Mouse (Mus musculus) cerebellum, adult 9-11 months (tissue): ENCODE measurements around the gene Tns3.

Experiments
- DNase-seq: peaks from one replicate; pipeline ENCODE4 v3.0.0; 2022

Gene Tns3

GRCm38 (mm10) chr11:8664393-8664743 lies at the start of gene Tns3:
Tns3 (minus strand) TSS chr11:8664535.
- no peak for DNase-seq

- DNase-seq: no peak
These were observed 42.1 kb upstream of the Tns3 start for GRCm38 (mm10) chr11:8706246-8707041.

- DNase-seq: no peak
These were observed 40.8 kb upstream of the Tns3 start for GRCm38 (mm10) chr11:8705156-8705555.

- no peak for DNase-seq
These were observed 39.5 kb upstream of the Tns3 start for GRCm38 (mm10) chr11:8703876-8704275.

GRCm38 (mm10) chr11:8702532-8702886 lies 38.2 kb upstream of the Tns3 start:
- DNase-seq: no peak

- no peak for DNase-seq
These were observed 37.7 kb upstream of the Tns3 start for GRCm38 (mm10) chr11:8701845-8702531.

GRCm38 (mm10) chr11:8701400-8701799 lies 37.1 kb upstream of the Tns3 start:
- DNase-seq: no peak

GRCm38 (mm10) chr11:8700641-8701221 lies 36.4 kb upstream of the Tns3 start:
- DNase-seq: no peak

- DNase-seq: no peak
These were observed 35.4 kb upstream of the Tns3 start for GRCm38 (mm10) chr11:8699777-8700176.

- no peak for DNase-seq
These were observed 33.3 kb upstream of the Tns3 start for GRCm38 (mm10) chr11:8697670-8698069.

GRCm38 (mm10) chr11:8694096-8694495 lies 29.8 kb upstream of the Tns3 start:
- DNase-seq: no peak

GRCm38 (mm10) chr11:8692536-8693471 lies 28.5 kb upstream of the Tns3 start:
- no peak for DNase-seq

- no peak for DNase-seq
These were observed 27.8 kb upstream of the Tns3 start for GRCm38 (mm10) chr11:8692162-8692535.

- DNase-seq: no peak
These were observed 27.3 kb upstream of the Tns3 start for GRCm38 (mm10) chr11:8691605-8692004.

- no peak for DNase-seq
These were observed 26.3 kb upstream of the Tns3 start for GRCm38 (mm10) chr11:8690633-8691032.

GRCm38 (mm10) chr11:8689515-8689914 lies 25.2 kb upstream of the Tns3 start:
- no peak for DNase-seq

- DNase-seq: no peak
These were observed 24.6 kb upstream of the Tns3 start for GRCm38 (mm10) chr11:8688907-8689306.

- DNase-seq: no peak
These were observed 22.2 kb upstream of the Tns3 start for GRCm38 (mm10) chr11:8686501-8686900.

GRCm38 (mm10) chr11:8686061-8686460 lies 21.7 kb upstream of the Tns3 start:
- DNase-seq: no peak

GRCm38 (mm10) chr11:8685195-8685594 lies 20.9 kb upstream of the Tns3 start:
- no peak for DNase-seq

GRCm38 (mm10) chr11:8684262-8684661 lies 19.9 kb upstream of the Tns3 start:
- DNase-seq: no peak

- DNase-seq: no peak
These were observed 17.0 kb upstream of the Tns3 start for GRCm38 (mm10) chr11:8681356-8681755.

- DNase-seq: no peak
These were observed 16.3 kb upstream of the Tns3 start for GRCm38 (mm10) chr11:8680650-8681049.
